Mouse (Mus musculus): Measurements from ENCODE around the gene Brinp2.

- TF ChIP-seq CTCF (IDR thresholded peaks at IDR 0.05; ENCODE audit: borderline replicate concordance, insufficient read depth, low read length) (no peak), POLR2A (IDR thresholded peaks at IDR 0.05; ENCODE audit: low read depth, low read length) (no peak)
Measured at GRCm38 (mm10) chr1:158343243-158343714, 12.8 kb downstream of the Brinp2 start.

All from embryonic fibroblast, embryonic 13.5 days (primary cell).